Mouse (Mus musculus) CH12.LX (cell line): ENCODE data around the gene Hoxb2. TPM values are rescaled to one million over a fixed set of nuclear protein-coding genes. Genes with fewer than 3 reads are reported as not detected.

Experiments
- DNase-seq: peaks from one replicate; pipeline ENCODE4 v3.0.0-alpha.2; 2013; ENCODE audit errors: extremely low read depth
- H3K27ac ChIP-seq: 2 replicates; pipeline ENCODE4 v1.5.1; 2012; ENCODE audit warnings: low read depth, mild to moderate bottlenecking, control low read depth, moderate library complexity; ENCODE audit not compliant: insufficient read depth
- H3K27me3 ChIP-seq: replicated peaks from 2 replicates; pipeline ENCODE3; 2012; ENCODE audit warnings: inconsistent platforms
- H3K36me3 ChIP-seq, 2 experiments: replicated peaks in 1 of 2; 2 replicates each; pipeline versions ENCODE3 to v1.6.1; 2012; ENCODE audit warnings: inconsistent platforms in 1 of 2, low read length in 1 of 2, mild to moderate bottlenecking in 1 of 2, mixed read lengths in 1 of 2, moderate library complexity in 1 of 2; ENCODE audit not compliant: control insufficient read depth in 1 of 2, insufficient read depth in 1 of 2
- H3K4me1 ChIP-seq, 2 experiments: 2 replicates each; pipeline ENCODE4 v1.6.1; 2012; ENCODE audit warnings: inconsistent platforms in 1 of 2, moderate library complexity in 1 of 2; ENCODE audit not compliant: insufficient read depth in 2 of 2, control insufficient read depth in 1 of 2
- H3K4me2 ChIP-seq: 2 replicates; pipeline ENCODE4 v1.6.1; 2012; ENCODE audit warnings: low read depth, mild to moderate bottlenecking, control low read depth; ENCODE audit not compliant: poor library complexity, insufficient read depth, severe bottlenecking
- H3K4me3 ChIP-seq, 3 experiments: fragments of 150-350 bp in 1 of 3; sonication (generic) in 1 of 3; replicated peaks in 1 of 3; 2 replicates each; pipeline versions ENCODE3 to v1.5.1; 2011 to 2012; ENCODE audit warnings: low read depth in 2 of 3, low read length in 2 of 3, mild to moderate bottlenecking in 2 of 3, moderate library complexity in 2 of 3, control low read depth in 1 of 3, improper control_type of control experiment in 1 of 3, inconsistent platforms in 1 of 3, mixed read lengths in 1 of 3; ENCODE audit not compliant: poor library complexity in 1 of 3
- H3K79me2 ChIP-seq: replicated peaks from 2 replicates; pipeline ENCODE4 v1.6.1; 2012; ENCODE audit warnings: mild to moderate bottlenecking, moderate library complexity; ENCODE audit not compliant: control insufficient read depth, poor library complexity, insufficient read depth, severe bottlenecking; ENCODE audit errors: extremely low read depth
- H3K9ac ChIP-seq: 2 replicates; pipeline ENCODE4 v1.6.1; 2012; ENCODE audit warnings: low read depth, mild to moderate bottlenecking, control low read depth, moderate library complexity; ENCODE audit not compliant: insufficient read depth
- H3K9me3 ChIP-seq: replicated peaks from 2 replicates; pipeline ENCODE3; 2012; ENCODE audit warnings: low read length, inconsistent platforms, mixed read lengths
- GABPA ChIP-seq: IDR thresholded peaks from 2 replicates; pipeline ENCODE4 v1.6.1; 2012; ENCODE audit warnings: low read depth, low read length, improper control_type of control experiment, inconsistent platforms; ENCODE audit not compliant: insufficient replicate concordance
- POLR2AphosphoS2 ChIP-seq: IDR thresholded peaks from 2 replicates; pipeline ENCODE4 v1.6.1; 2011; ENCODE audit warnings: low read depth, low read length, improper control_type of control experiment
- USF1 ChIP-seq: IDR thresholded peaks from 2 replicates; pipeline ENCODE4 v1.6.1; 2014; ENCODE audit warnings: low read depth, mild to moderate bottlenecking, inconsistent platforms, low read length, improper control_type of control experiment
- dilution Hi-C: fragments of 300-500 bp; cut with MboI; formaldehyde crosslinking; loops from 2 replicates; pipeline ENCODE4 v1.14.3; 2020; ENCODE audit warnings: low sequenced_read_pairs; ENCODE audit not compliant: extremely low pct_unique_long_range_greater_than_20kb, extremely low pct_ligation_motif_present
- in situ Hi-C: fragments of 300-500 bp; cut with MboI; formaldehyde crosslinking; loops from 3 replicates; pipeline ENCODE4 v1.14.3; 2019; ENCODE audit warnings: low sequenced_read_pairs, low pct_ligation_motif_present, low pct_unique_long_range_greater_than_20kb, mixed read lengths
- polyA plus RNA-seq: library from polyadenylated mRNA; unstranded; fragments of >175 nt; gene quantifications from 2 replicates; pipeline ENCODE4 v1.2.1, GENCODE M21; 2012; ENCODE audit warnings: low read depth; ENCODE audit not compliant: insufficient read length
- total RNA-seq, 2 experiments: library from RNA; depleted of rRNA; stranded (reverse); fragments of 300-350 nt in 1 of 2; fragments of >200 nt in 1 of 2; gene quantifications; 2 replicates each; pipeline ENCODE4 v1.2.3; 2012 to 2014

Hoxb2 gene
- total and polyA plus RNA-seq, 3 experiments: not detected

GRCm38 (mm10) chr11:96399923-96400322 lies 49.6 kb downstream of the Hoxb2 start:
- Histone ChIP-seq H3K27ac (no peak overlapping the region), H3K4me2 (no peak overlapping the region), H3K9me3 (peaks cover 3% of the 10 kb centered on the region), H3K79me2 (no peaks in the 10 kb centered on the region), H3K4me1 (peaks cover 0 to 7% of the 10 kb centered on the region in 2 experiments; a peak in 1 of 4 replicates), H3K36me3 (no peaks in the 10 kb centered on the region), H3K9ac (no peak overlapping the region), H3K27me3 (peaks cover 81% of the 10 kb centered on the region), H3K4me3 (no peak overlapping the region)
- TF ChIP-seq USF1 (no peak), POLR2AphosphoS2 (no peak), GABPA (no peak)
- DNase-seq: no peak
- in situ Hi-C loops (no loop called here), dilution Hi-C loops (no loop called here)

Other genes starting within 250 kb of the Hoxb2 start
- not detected in 2 replicates for gene Calcoco2, start 238.6 kb upstream of the Hoxb2 start, total RNA-seq (2012; rRNA removed)
- gene Calcoco2, start 238.6 kb upstream of the Hoxb2 start, total RNA-seq (2014; rRNA removed): not detected in 2 replicates
- not detected in 2 replicates for gene Calcoco2, start 238.6 kb upstream of the Hoxb2 start, polyA plus RNA-seq
- gene Ttll6, start 216.7 kb upstream of the Hoxb2 start, total RNA-seq (2012; rRNA removed): not detected in 2 replicates
- gene Ttll6, start 216.7 kb upstream of the Hoxb2 start, total RNA-seq (2014; rRNA removed): not detected in 2 replicates
- 0.09 TPM in 1 of 2 replicates, not detected in the other for gene Ttll6, start 216.7 kb upstream of the Hoxb2 start, polyA plus RNA-seq
- 0.08 TPM in 2 replicates for gene Hoxb13, start 156.2 kb upstream of the Hoxb2 start, total RNA-seq (2012; rRNA removed)
- gene Hoxb13, start 156.2 kb upstream of the Hoxb2 start, total RNA-seq (2014; rRNA removed): not detected in 2 replicates
- gene Hoxb13, start 156.2 kb upstream of the Hoxb2 start, polyA plus RNA-seq: 0.15 TPM in 1 of 2 replicates, not detected in the other
- gene Hoxb9, start 79.1 kb upstream of the Hoxb2 start, total RNA-seq (2012; rRNA removed): not detected in 2 replicates
- not detected in 2 replicates for gene Hoxb9, start 79.1 kb upstream of the Hoxb2 start, total RNA-seq (2014; rRNA removed)
- not detected in 2 replicates for gene Hoxb9, start 79.1 kb upstream of the Hoxb2 start, polyA plus RNA-seq
- not detected in 2 replicates for gene Hoxb8, start 68.6 kb upstream of the Hoxb2 start, total RNA-seq (2012; rRNA removed)
- not detected in 2 replicates for gene Hoxb8, start 68.6 kb upstream of the Hoxb2 start, total RNA-seq (2014; rRNA removed)
- not detected in 2 replicates for gene Hoxb8, start 68.6 kb upstream of the Hoxb2 start, polyA plus RNA-seq
- gene Hoxb7, start 63.9 kb upstream of the Hoxb2 start, total RNA-seq (2012; rRNA removed): not detected in 2 replicates
- gene Hoxb7, start 63.9 kb upstream of the Hoxb2 start, total RNA-seq (2014; rRNA removed): not detected in 2 replicates
- gene Hoxb7, start 63.9 kb upstream of the Hoxb2 start, polyA plus RNA-seq: not detected in 2 replicates
- 0.34 and 1.1 TPM in 2 replicates for gene Hoxb6, start 58.0 kb upstream of the Hoxb2 start, total RNA-seq (2012; rRNA removed)
- 0.12 TPM in 1 of 2 replicates, not detected in the other for gene Hoxb6, start 58.0 kb upstream of the Hoxb2 start, total RNA-seq (2014; rRNA removed)
- 0.31 and 0.53 TPM in 2 replicates for gene Hoxb6, start 58.0 kb upstream of the Hoxb2 start, polyA plus RNA-seq
- gene Hoxb5, start 47.2 kb upstream of the Hoxb2 start, total RNA-seq (2012; rRNA removed): 0.04 and 0.08 TPM in 2 replicates
- gene Hoxb5, start 47.2 kb upstream of the Hoxb2 start, total RNA-seq (2014; rRNA removed): not detected in 2 replicates
- gene Hoxb5, start 47.2 kb upstream of the Hoxb2 start, polyA plus RNA-seq: 0.13 TPM in 1 of 2 replicates, not detected in the other
- gene Hoxb4, start 32.3 kb upstream of the Hoxb2 start, total RNA-seq (2012; rRNA removed): 2.9 and 3.3 TPM in 2 replicates
- 2.5 and 2.7 TPM in 2 replicates for gene Hoxb4, start 32.3 kb upstream of the Hoxb2 start, total RNA-seq (2014; rRNA removed)
- gene Hoxb4, start 32.3 kb upstream of the Hoxb2 start, polyA plus RNA-seq: 5.5 and 5.6 TPM in 2 replicates
- 0.08 and 0.21 TPM in 2 replicates for gene Hoxb3, start 27.2 kb upstream of the Hoxb2 start, total RNA-seq (2012; rRNA removed)
- 0.07 TPM in 1 of 2 replicates, not detected in the other for gene Hoxb3, start 27.2 kb upstream of the Hoxb2 start, total RNA-seq (2014; rRNA removed)
- gene Hoxb3, start 27.2 kb upstream of the Hoxb2 start, polyA plus RNA-seq: 0.29 and 0.59 TPM in 2 replicates
- not detected in 2 replicates for gene Hoxb1, start 15.2 kb downstream of the Hoxb2 start, total RNA-seq (2012; rRNA removed)
- not detected in 2 replicates for gene Hoxb1, start 15.2 kb downstream of the Hoxb2 start, total RNA-seq (2014; rRNA removed)
- gene Hoxb1, start 15.2 kb downstream of the Hoxb2 start, polyA plus RNA-seq: not detected in 2 replicates
- gene Skap1, start 114.1 kb downstream of the Hoxb2 start, total RNA-seq (2012; rRNA removed): not detected in 2 replicates
- gene Skap1, start 114.1 kb downstream of the Hoxb2 start, total RNA-seq (2014; rRNA removed): not detected in 2 replicates
- gene Skap1, start 114.1 kb downstream of the Hoxb2 start, polyA plus RNA-seq: not detected in 2 replicates